Mouse (Mus musculus) heart, embryonic 15.5 days (tissue): ENCODE results near the gene Cdx4. TPM values are rescaled to one million over a fixed set of nuclear protein-coding genes. Genes with fewer than 3 reads are reported as not detected.

Source experiments
- ATAC-seq: fragments of 200-750 bp; cut with Nextera tagmentation; replicated peaks from 2 replicates; pipeline ENCODE4 v1.8.0; 2017; ENCODE audit warnings: low read depth, moderate TSS enrichment; ENCODE audit not compliant: insufficient number of reproducible peaks, insufficient read depth, low FRiP score
- H3K27ac ChIP-seq: fragments of 300-500 bp; sonication (generic); 2 replicates; pipeline ENCODE4 v1.5.1; 2015; ENCODE audit warnings: mild to moderate bottlenecking, inconsistent platforms
- H3K27me3 ChIP-seq: fragments of 300-500 bp; sonication (generic); 2 replicates; pipeline ENCODE4 v1.6.1; 2015; ENCODE audit warnings: inconsistent platforms
- H3K36me3 ChIP-seq: fragments of 300-500 bp; sonication (generic); 2 replicates; pipeline ENCODE4 v1.6.1; 2015; ENCODE audit warnings: mild to moderate bottlenecking, inconsistent platforms
- H3K4me1 ChIP-seq: fragments of 300-500 bp; sonication (generic); replicated peaks from 2 replicates; pipeline ENCODE4 v1.6.1; 2015; ENCODE audit warnings: inconsistent platforms
- H3K4me2 ChIP-seq: fragments of 300-500 bp; sonication (generic); 2 replicates; pipeline ENCODE4 v1.6.1; 2015; ENCODE audit warnings: inconsistent platforms, mild to moderate bottlenecking, moderate library complexity
- H3K4me3 ChIP-seq: fragments of 300-500 bp; sonication (generic); 2 replicates; pipeline ENCODE4 v1.5.1; 2015; ENCODE audit warnings: mild to moderate bottlenecking, inconsistent platforms
- H3K9ac ChIP-seq: fragments of 300-500 bp; sonication (generic); 2 replicates; pipeline ENCODE4 v1.6.1; 2015; ENCODE audit warnings: mild to moderate bottlenecking, inconsistent platforms
- H3K9me3 ChIP-seq: fragments of 300-500 bp; sonication (generic); replicated peaks from 2 replicates; pipeline ENCODE4 v1.6.1; 2016; ENCODE audit warnings: inconsistent platforms
- WGBS: fragments of 180-500 bp; shearing (Covaris S2); methylation state at CpG from one replicate; pipeline ENCODE4 v1.1.7; 2015; ENCODE audit warnings: mixed read lengths; 5-methylcytosine and 5-hydroxymethylcytosine counted together
- polyA plus RNA-seq: library from polyadenylated mRNA; unstranded; fragments of >200 nt; fragmentation: Nextera tagmentation; extraction: Ambion mirVana; gene quantifications from 2 replicates; pipeline ENCODE4 v1.2.1, GENCODE M21; 2015

The Cdx4 gene
- not detected in 2 replicates for polyA plus RNA-seq

DNA sequence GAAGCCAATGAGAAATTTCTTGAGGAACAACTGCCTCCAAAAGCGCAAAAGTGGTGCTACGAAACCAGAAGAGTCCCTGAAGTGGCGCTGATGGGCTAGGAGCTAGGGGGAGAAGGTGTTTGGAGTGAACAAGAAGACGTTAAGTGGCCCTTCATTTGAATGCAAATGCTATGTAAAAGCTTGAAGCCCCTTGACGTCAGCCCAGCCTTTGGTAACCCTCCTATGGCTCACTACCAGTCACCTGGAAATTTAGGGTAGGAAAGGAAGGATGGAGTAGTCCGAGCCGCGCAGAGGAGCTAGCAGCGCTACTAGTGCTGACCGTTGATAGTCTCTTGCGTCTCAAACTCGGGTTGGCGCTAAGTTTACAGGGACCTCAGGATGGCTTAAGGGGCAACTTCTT is at the start of gene Cdx4:
TSS of gene Cdx4 (plus strand) at position 253 of the 400 bp plus-strand sequence.
- Histone ChIP-seq H3K4me1 (no peaks in the 10 kb centered on the region), H3K36me3 (no peaks in the 10 kb centered on the region), H3K27ac (no peak within 1 kb of the TSS), H3K4me3 (peak within 1 kb of the TSS; percentile 13; the same call in 1 of the 2 replicates), H3K27me3 (peaks cover 80% of the 10 kb centered on the region), H3K4me2 (peak within 1 kb of the TSS; percentile 42), H3K9me3 (no peaks in the 10 kb centered on the region), H3K9ac (no peak within 1 kb of the TSS)
- WGBS = 17% methylated on average over 13 of the region's 13 CpGs
- no peak for ATAC-seq

DNA sequence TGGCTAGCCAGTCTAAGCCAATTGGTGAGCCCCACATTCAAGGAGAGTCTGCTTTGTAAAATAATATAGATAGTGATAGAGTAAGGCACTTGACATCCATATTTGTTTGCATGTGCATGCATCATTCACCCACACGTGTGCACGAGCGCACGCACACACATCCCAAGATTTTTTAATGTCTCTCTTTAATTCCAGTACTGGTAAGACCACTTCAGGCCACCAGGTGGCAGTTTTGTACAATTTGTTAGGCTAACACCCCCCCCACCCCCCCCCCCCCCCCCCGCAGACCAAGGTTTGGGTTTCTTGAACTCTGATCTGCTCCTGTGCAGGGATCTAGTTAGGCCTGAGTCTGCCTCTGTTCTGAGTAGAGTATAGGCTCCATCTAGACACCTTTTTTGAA is 46.9 kb upstream of the Cdx4 start:
- Histone ChIP-seq H3K4me3 (no peak overlapping the region), H3K27ac (no peak overlapping the region), H3K36me3 (no peaks in the 10 kb centered on the region), H3K4me1 (no peaks in the 10 kb centered on the region), H3K9ac (no peak overlapping the region), H3K4me2 (no peak overlapping the region), H3K9me3 (no peaks in the 10 kb centered on the region), H3K27me3 (no peaks in the 10 kb centered on the region)
- WGBS = 87% methylated on average over 4 of the region's 5 CpGs
- ATAC-seq = no peak

DNA sequence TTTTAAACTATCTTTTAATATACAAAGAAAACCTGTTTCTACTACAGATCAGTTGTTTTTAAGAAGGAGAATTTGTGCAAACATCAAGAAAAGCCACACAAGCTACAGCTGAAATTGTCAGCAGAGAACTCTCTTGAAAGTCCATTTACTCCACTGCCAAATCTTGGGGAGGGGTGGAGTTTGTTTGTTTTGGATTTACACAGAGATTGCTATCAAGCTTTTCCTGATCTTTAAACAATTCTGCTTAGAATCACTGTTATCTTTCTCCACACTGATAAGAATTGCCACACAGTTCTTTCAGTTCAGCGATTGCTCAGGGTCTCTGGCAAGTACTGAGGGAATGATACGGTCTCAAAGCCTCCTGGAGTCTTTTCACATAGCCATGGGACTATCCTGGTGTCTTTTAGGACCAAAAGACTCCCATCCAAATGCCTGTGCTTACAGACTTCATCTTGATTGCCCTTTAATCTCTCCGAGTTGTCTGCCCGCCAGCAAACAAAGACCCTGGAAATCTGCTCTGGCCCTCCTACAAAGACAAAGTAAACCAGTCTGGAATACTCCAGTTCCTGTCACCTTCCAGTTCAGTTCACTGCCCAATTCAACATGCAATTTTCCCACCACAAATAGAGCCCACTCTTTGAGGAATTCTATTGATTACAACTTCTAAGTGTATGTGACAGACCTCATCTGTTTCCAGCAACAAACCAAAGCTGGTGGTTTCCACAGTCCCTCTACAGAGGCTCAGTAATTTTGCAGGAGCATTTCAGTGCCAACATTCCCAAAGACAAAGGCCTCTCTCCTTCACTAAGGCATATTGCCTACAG is 34.1 kb upstream of the Cdx4 start:
- Histone ChIP-seq H3K27me3 (peaks cover 30% of the 10 kb centered on the region), H3K4me1 (no peaks in the 10 kb centered on the region), H3K4me2 (no peak overlapping the region), H3K4me3 (no peak overlapping the region), H3K9me3 (no peaks in the 10 kb centered on the region), H3K9ac (no peak overlapping the region), H3K27ac (no peak overlapping the region), H3K36me3 (no peaks in the 10 kb centered on the region)
- WGBS = 49% methylated on average over 4 of the region's 4 CpGs
- ATAC-seq = no peak

DNA sequence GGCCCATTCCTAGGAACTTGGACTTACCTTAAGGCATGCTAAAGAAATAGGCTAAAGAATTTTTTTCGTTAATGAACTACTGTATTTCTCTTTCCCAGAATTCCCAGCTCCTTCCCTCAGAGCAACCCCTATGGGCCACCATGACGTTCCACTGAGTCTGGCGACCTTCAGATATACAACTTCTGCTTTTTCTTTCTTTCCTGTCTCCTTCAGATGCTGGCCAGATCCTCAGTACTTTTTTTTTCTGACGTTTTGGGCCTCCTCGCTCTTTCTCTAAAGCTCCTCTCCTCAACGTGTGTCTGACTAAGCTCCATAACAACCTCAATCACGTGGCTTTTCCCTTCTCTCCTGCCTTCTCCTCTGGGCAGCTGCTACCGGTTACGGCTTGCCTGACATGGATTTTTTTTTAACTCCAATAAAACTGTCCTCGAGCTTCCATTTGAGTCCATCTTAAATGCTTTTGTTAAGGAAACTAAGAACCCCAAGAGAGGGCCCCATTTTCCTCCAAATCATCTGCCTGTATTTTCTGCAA is 33.3 kb upstream of the Cdx4 start:
- H3K36me3 ChIP-seq = no peaks in the 10 kb centered on the region
- no peak overlapping the region for H3K9ac ChIP-seq
- no peaks in the 10 kb centered on the region for H3K9me3 ChIP-seq
- no peak for ATAC-seq
- 33% methylated on average over 10 of the region's 10 CpGs for WGBS
- no peak overlapping the region for H3K4me3 ChIP-seq
- H3K27ac ChIP-seq = no peak overlapping the region
- H3K27me3 ChIP-seq = peaks cover 30% of the 10 kb centered on the region
- H3K4me1 ChIP-seq = no peaks in the 10 kb centered on the region
- H3K4me2 ChIP-seq = 0 out of 2 replicates have a peak overlapping the region, but pooled peaks have one; percentile 57

DNA sequence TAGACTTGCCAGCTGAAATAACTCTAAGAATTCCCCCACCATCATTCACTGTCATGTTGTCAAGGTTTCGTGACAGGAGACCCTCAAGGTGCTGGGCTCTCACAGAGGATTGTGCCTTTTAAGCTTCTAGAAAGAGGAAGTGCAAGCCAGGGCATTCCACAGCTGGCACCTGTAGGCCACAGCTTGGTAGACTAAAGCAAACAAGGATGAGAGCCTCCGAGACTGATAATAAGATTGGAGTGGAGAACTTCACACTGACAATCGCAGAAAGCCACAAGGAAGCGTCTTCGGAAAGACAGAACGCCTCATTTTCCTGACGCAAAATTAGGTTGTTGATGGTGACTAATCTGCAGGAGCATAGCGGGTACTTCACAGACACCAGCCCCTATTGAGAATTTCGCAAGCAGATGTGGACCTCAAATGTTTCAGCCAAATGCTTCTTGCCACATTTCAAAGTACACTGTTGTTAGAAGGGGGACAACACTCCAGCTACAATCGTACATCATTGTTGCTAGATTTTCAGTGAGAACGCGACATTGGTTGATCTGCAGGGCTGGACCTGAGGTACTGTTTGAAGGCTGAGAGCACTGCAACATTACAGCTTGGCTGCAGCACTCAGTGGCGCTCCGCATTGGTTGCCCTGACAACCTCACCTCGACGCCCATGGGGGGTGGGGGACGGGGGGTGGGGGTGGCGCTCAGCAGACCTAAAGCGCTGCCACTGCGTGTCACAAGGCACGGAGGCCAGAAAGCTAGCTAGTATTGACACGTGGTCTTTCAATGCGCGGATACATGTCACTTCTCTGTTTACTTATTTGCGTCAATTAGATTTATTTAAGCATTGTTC is 32.5 kb upstream of the Cdx4 start:
- H3K36me3 ChIP-seq = no peaks in the 10 kb centered on the region
- H3K4me3 ChIP-seq = peak overlapping the region; percentile 26
- no peaks in the 10 kb centered on the region for H3K4me1 ChIP-seq
- H3K27me3 ChIP-seq = peaks cover 30% of the 10 kb centered on the region
- peak overlapping the region; percentile 57 for H3K4me2 ChIP-seq
- ATAC-seq = no peak
- no peak overlapping the region for H3K9ac ChIP-seq
- WGBS = 21% methylated on average over 25 of the region's 25 CpGs
- H3K27ac ChIP-seq = no peak overlapping the region
- H3K9me3 ChIP-seq = no peaks in the 10 kb centered on the region

DNA sequence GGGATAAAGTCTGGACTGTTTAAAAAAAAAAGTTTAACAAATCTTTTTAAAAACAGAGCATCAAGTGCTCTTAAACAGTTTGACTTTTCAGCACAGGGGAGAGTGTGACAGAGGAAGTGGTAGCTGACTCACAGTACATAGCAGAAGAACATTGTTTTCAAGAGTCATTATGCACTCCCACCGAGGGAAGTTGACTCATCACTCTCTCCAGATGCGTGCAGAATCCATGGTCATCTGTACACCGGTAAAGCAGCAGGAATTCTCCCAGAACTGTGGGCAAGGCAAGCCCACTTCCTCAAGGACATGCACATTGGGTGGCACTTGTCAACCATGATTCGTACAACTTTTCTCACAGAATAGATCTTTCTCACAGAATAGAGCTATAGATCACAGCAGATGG is 22.3 kb upstream of the Cdx4 start:
- Histone ChIP-seq H3K9ac (no peak overlapping the region), H3K27ac (no peak overlapping the region), H3K4me1 (no peaks in the 10 kb centered on the region), H3K36me3 (no peaks in the 10 kb centered on the region), H3K27me3 (peaks cover 29% of the 10 kb centered on the region), H3K4me2 (no peak overlapping the region), H3K4me3 (no peak overlapping the region), H3K9me3 (no peaks in the 10 kb centered on the region)
- no peak for ATAC-seq
- 55% methylated on average over 4 of the region's 4 CpGs for WGBS

DNA sequence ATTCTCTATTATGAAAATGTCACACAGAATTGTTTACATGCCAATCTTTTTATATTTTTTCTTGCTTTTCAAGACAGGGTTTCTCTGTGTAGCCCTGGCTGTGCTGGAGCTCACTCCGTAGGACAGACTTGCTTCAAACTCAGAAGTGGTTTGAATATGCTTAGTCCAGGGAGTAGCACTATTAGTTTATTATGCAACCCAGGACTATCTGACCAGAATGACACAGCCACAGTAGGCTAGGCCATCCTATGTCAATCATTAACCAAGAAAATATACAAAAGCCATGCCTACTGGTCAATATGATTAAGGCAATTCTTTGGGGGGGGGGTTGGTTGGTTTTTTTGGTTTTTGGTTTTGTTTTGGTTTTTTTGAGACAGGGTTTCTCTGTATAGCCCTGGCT is 12.9 kb upstream of the Cdx4 start:
- no peak overlapping the region for H3K4me2 ChIP-seq
- no peak overlapping the region for H3K4me3 ChIP-seq
- no peaks in the 10 kb centered on the region for H3K4me1 ChIP-seq
- H3K36me3 ChIP-seq = no peaks in the 10 kb centered on the region
- H3K9ac ChIP-seq = no peak overlapping the region
- no peak overlapping the region for H3K27ac ChIP-seq
- H3K27me3 ChIP-seq = peaks cover 24% of the 10 kb centered on the region; the same call in 1 of the 2 replicates
- ATAC-seq = no peak
- no peaks in the 10 kb centered on the region for H3K9me3 ChIP-seq
- WGBS = 78% methylated on average over 1 of the region's 1 CpGs

DNA sequence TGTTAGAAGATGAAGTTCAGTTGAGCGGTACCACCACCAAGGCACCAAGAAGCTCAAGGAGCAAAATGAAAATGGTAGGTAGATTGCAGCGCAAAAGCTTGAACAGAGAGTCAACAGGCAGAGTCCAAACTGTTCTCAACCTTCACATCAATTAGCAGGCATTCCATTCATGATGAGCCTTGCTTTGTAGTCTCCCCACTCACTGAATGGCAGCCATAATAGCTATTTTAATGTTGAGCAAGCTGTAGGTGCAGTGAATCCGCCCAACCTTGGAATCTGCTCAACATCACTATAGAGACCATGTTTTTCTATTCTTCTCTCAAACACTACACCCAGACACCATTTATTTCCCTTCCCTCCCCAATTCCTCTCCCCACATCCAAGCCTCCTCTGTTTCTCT is 9.5 kb upstream of the Cdx4 start:
- H3K9ac ChIP-seq = no peak overlapping the region
- H3K36me3 ChIP-seq = no peaks in the 10 kb centered on the region
- 87% methylated on average over 3 of the region's 3 CpGs for WGBS
- no peaks in the 10 kb centered on the region for H3K4me1 ChIP-seq
- no peaks in the 10 kb centered on the region for H3K9me3 ChIP-seq
- H3K4me3 ChIP-seq = no peak overlapping the region
- no peak overlapping the region for H3K27ac ChIP-seq
- no peak overlapping the region for H3K4me2 ChIP-seq
- H3K27me3 ChIP-seq = peaks cover 22% of the 10 kb centered on the region
- ATAC-seq = no peak

DNA sequence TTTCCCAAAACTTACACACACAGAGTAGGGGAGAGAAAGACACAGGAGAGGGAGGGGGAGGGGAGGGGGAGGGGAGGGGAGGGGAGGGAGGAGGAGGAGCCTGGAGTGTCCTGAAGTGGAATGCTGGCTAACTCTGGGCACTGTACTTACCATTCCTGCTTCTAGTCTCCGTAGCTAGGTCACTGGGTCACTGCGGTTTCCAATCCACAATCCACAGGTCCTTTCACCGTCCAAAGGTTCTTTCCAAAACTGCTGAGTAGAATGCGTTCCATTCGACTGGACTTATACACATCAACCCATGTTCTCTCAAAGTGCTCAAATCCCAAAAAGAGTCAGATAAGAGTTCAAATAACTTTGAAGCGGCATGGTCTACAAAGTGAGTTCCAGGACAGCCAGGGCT is 7.1 kb upstream of the Cdx4 start:
- H3K4me3 ChIP-seq = no peak overlapping the region
- no peak overlapping the region for H3K27ac ChIP-seq
- WGBS = 67% methylated on average over 6 of the region's 6 CpGs
- H3K9ac ChIP-seq = no peak overlapping the region
- no peak for ATAC-seq
- H3K27me3 ChIP-seq = peaks cover 38% of the 10 kb centered on the region
- H3K36me3 ChIP-seq = no peaks in the 10 kb centered on the region
- H3K4me1 ChIP-seq = no peaks in the 10 kb centered on the region
- no peak overlapping the region for H3K4me2 ChIP-seq
- no peaks in the 10 kb centered on the region for H3K9me3 ChIP-seq

DNA sequence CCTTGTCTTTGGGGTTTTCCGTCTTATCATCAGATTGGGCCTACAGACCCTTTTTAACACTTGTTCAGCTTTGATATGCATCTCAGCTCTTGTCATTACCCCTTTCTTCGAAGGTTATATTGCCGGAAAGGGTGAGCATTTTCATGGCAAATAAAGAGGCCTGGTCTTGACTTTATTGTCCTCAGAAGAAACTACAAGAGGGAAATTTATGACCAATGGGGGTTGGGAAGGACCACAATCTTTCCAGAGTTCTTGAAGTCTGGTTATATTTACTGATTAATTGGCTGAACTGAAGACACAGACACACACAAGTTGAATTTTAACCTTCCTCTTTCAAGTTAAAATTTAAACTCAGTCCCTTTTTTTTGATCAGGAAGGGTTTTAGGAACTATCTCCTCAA is 4.7 kb downstream of the Cdx4 start:
- Histone ChIP-seq H3K9me3 (no peaks in the 10 kb centered on the region), H3K4me1 (no peaks in the 10 kb centered on the region), H3K36me3 (no peaks in the 10 kb centered on the region), H3K9ac (no peak overlapping the region), H3K27me3 (peaks cover 72% of the 10 kb centered on the region), H3K4me2 (no peak overlapping the region), H3K4me3 (no peak overlapping the region), H3K27ac (no peak overlapping the region)
- no peak for ATAC-seq
- WGBS = 60% methylated on average over 3 of the region's 3 CpGs

DNA sequence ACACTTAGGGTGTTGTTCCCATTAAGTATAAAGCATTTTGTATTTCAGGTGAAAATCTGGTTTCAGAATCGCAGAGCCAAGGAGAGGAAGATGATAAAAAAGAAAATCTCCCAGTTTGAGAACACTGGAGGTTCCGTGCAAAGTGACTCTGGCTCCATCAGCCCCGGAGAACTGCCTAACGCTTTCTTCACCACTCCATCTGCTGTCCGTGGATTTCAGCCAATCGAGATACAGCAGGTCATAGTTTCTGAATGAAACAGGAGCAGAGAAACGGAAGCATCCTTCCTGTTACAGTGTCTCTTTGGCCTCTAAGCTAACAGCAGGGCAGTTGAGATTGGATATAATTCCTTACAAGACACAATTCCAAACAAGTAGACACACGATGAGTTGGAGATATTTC is 8.2 kb downstream of the Cdx4 start:
- no peaks in the 10 kb centered on the region for H3K36me3 ChIP-seq
- no peak overlapping the region for H3K4me3 ChIP-seq
- no peak for ATAC-seq
- no peak overlapping the region for H3K27ac ChIP-seq
- H3K4me1 ChIP-seq = no peaks in the 10 kb centered on the region
- WGBS = 50% methylated on average over 8 of the region's 8 CpGs
- no peaks in the 10 kb centered on the region for H3K9me3 ChIP-seq
- H3K9ac ChIP-seq = no peak overlapping the region
- no peak overlapping the region for H3K4me2 ChIP-seq
- peaks cover 57% of the 10 kb centered on the region for H3K27me3 ChIP-seq
